Mouse (Mus musculus): ENCODE results near the gene Acd. TPM values are rescaled to one million over a fixed set of nuclear protein-coding genes. Genes with fewer than 3 reads are reported as not detected.

The Acd gene
- polyA plus RNA-seq, 1 experiment = 118 TPM

DNA sequence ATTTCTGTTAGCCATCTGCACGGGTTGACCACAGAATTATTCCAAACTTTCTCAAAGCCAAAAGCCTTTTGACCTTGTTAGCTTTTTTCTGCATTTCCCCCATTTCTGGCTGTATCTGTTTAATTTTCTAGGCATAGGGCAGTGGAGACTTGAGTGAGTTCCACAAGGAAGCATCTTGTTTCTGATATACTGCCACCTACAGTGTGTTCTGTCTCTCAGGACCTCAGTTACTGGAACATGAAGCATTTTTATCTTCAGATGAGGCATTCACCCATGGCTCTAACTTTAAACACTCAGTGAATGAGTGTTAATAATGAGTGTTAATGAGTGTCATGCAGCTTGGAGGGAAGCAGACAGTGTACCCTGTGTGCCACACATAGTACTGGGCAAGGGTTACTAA is 23.0 kb downstream of the Acd start:
- Histone ChIP-seq H3K4me3 (ENCODE audit: control insufficient read depth, insufficient read depth, low read length) (no peak overlapping the region), H3K27ac (ENCODE audit: control insufficient read depth, insufficient read depth, low read length) (no peak overlapping the region), H3K27me3 (ENCODE audit: control insufficient read depth, insufficient read depth, low read length) (no peaks in the 10 kb centered on the region), H3K4me1 (replicated peaks; ENCODE audit: control insufficient read depth, insufficient read depth, low read length) (no peaks in the 10 kb centered on the region), H3K36me3 (ENCODE audit: control insufficient read depth, insufficient read depth, low read length) (peaks cover 94% of the 10 kb centered on the region)
- no peak for DNase-seq
- no peak for TF ChIP-seq CTCF (IDR thresholded peaks at IDR 0.05; ENCODE audit: borderline replicate concordance, control insufficient read depth, extremely low read depth, insufficient read depth, low read length, poor library complexity)
- TF ChIP-seq POLR2A (IDR thresholded peaks at IDR 0.05; ENCODE audit: control insufficient read depth, extremely low read depth, insufficient read depth, low read length, poor library complexity) = no peak
- WGBS = 84% methylated on average over 1 of the region's 1 CpGs

GRCm38 (mm10) chr8:105661167-105661566 is 39.7 kb downstream of the Acd start:
- Histone ChIP-seq H3K4me1 (replicated peaks; ENCODE audit: control insufficient read depth, insufficient read depth, low read length) (no peaks in the 10 kb centered on the region; the same call in 1 of the 2 replicates), H3K27me3 (ENCODE audit: control insufficient read depth, insufficient read depth, low read length) (no peaks in the 10 kb centered on the region), H3K36me3 (ENCODE audit: control insufficient read depth, insufficient read depth, low read length) (peaks cover 31% of the 10 kb centered on the region), H3K27ac (ENCODE audit: control insufficient read depth, insufficient read depth, low read length) (no peak overlapping the region), H3K4me3 (ENCODE audit: control insufficient read depth, insufficient read depth, low read length) (no peak overlapping the region)
- TF ChIP-seq POLR2A (IDR thresholded peaks at IDR 0.05; ENCODE audit: control insufficient read depth, extremely low read depth, insufficient read depth, low read length, poor library complexity) (no peak), CTCF (IDR thresholded peaks at IDR 0.05; ENCODE audit: borderline replicate concordance, control insufficient read depth, extremely low read depth, insufficient read depth, low read length, poor library complexity) (no peak)
- DNase-seq = peak; percentile 48
- 52% methylated on average over 3 of the region's 3 CpGs for WGBS

- TF ChIP-seq CTCF (IDR thresholded peaks at IDR 0.05; ENCODE audit: borderline replicate concordance, control insufficient read depth, extremely low read depth, insufficient read depth, low read length, poor library complexity) = no peak
- TF ChIP-seq POLR2A (IDR thresholded peaks at IDR 0.05; ENCODE audit: control insufficient read depth, extremely low read depth, insufficient read depth, low read length, poor library complexity) = no peak
- peaks cover 26% of the 10 kb centered on the region for H3K36me3 ChIP-seq (ENCODE audit: control insufficient read depth, insufficient read depth, low read length)
- H3K4me1 ChIP-seq (replicated peaks; ENCODE audit: control insufficient read depth, insufficient read depth, low read length) = no peaks in the 10 kb centered on the region; the same call in 1 of the 2 replicates
- no peak overlapping the region for H3K4me3 ChIP-seq (ENCODE audit: control insufficient read depth, insufficient read depth, low read length)
- no peak overlapping the region for H3K27ac ChIP-seq (ENCODE audit: control insufficient read depth, insufficient read depth, low read length)
- no peaks in the 10 kb centered on the region for H3K27me3 ChIP-seq (ENCODE audit: control insufficient read depth, insufficient read depth, low read length)
- no peak for DNase-seq
Measured at GRCm38 (mm10) chr8:105657641-105658040, 43.3 kb downstream of the Acd start.

- 100% methylated on average over 1 of the region's 1 CpGs for WGBS
- H3K4me3 ChIP-seq (ENCODE audit: control insufficient read depth, insufficient read depth, low read length) = no peak overlapping the region
- DNase-seq = no peak
- no peak overlapping the region for H3K27ac ChIP-seq (ENCODE audit: control insufficient read depth, insufficient read depth, low read length)
- peaks cover 41% of the 10 kb centered on the region for H3K36me3 ChIP-seq (ENCODE audit: control insufficient read depth, insufficient read depth, low read length)
- H3K4me1 ChIP-seq (replicated peaks; ENCODE audit: control insufficient read depth, insufficient read depth, low read length) = 0 out of 2 replicates have a peak, but pooled peaks cover 3% of the 10 kb centered on the region
- TF ChIP-seq POLR2A (IDR thresholded peaks at IDR 0.05; ENCODE audit: control insufficient read depth, extremely low read depth, insufficient read depth, low read length, poor library complexity) (no peak), CTCF (IDR thresholded peaks at IDR 0.05; ENCODE audit: borderline replicate concordance, control insufficient read depth, extremely low read depth, insufficient read depth, low read length, poor library complexity) (no peak)
- H3K27me3 ChIP-seq (ENCODE audit: control insufficient read depth, insufficient read depth, low read length) = no peaks in the 10 kb centered on the region
Measured at GRCm38 (mm10) chr8:105648929-105649328, 52.0 kb downstream of the Acd start.

Other genes with a start within 250 kb of the Acd start
- gene Tppp3, start 229.6 kb downstream of the Acd start, polyA plus RNA-seq (2012; rRNA removed) = 14.6 and 27.8 TPM in 2 replicates
- 22.3 and 23.5 TPM in 2 replicates for gene Zdhhc1, start 204.2 kb downstream of the Acd start, polyA plus RNA-seq (2012; rRNA removed)
- 0.46 and 0.90 TPM in 2 replicates for gene Hsd11b2, start 182.3 kb downstream of the Acd start, polyA plus RNA-seq (2012; rRNA removed)
- gene Atp6v0d1, start 135.1 kb downstream of the Acd start, polyA plus RNA-seq (2012; rRNA removed) = 112 and 119 TPM in 2 replicates
- gene Ripor1, start 95.8 kb downstream of the Acd start, polyA plus RNA-seq (2012; rRNA removed) = 125 and 128 TPM in 2 replicates
- 67.0 and 89.4 TPM in 2 replicates for gene Ctcf, start 64.5 kb downstream of the Acd start, polyA plus RNA-seq (2012; rRNA removed)
- gene Agrp, start 63.7 kb downstream of the Acd start, polyA plus RNA-seq (2012; rRNA removed) = 0.52 and 1.00 TPM in 2 replicates
- gene Carmil2, start 14.8 kb downstream of the Acd start, polyA plus RNA-seq (2012; rRNA removed) = 408 and 419 TPM in 2 replicates
- 29.7 and 30.7 TPM in 2 replicates for gene Pard6a, start within 50 bp of the Acd start, polyA plus RNA-seq (2012; rRNA removed)
- not detected in 2 replicates for gene 4933405L10Rik, start 6.6 kb upstream of the Acd start, polyA plus RNA-seq (2012; rRNA removed)
- 46.7 and 53.9 TPM in 2 replicates for gene Enkd1, start 7.1 kb upstream of the Acd start, polyA plus RNA-seq (2012; rRNA removed)
- gene Gfod2, start 57.6 kb upstream of the Acd start, polyA plus RNA-seq (2012; rRNA removed) = 7.3 and 8.5 TPM in 2 replicates
- 47.1 and 53.0 TPM in 2 replicates for gene Ranbp10, start 126.2 kb upstream of the Acd start, polyA plus RNA-seq (2012; rRNA removed)
- gene Tsnaxip1, start 126.6 kb upstream of the Acd start, polyA plus RNA-seq (2012; rRNA removed) = 0.05 TPM in 2 replicates
- 53.2 TPM in 2 replicates for gene Cenpt, start 152.2 kb upstream of the Acd start, polyA plus RNA-seq (2012; rRNA removed)
- gene Thap11, start 154.0 kb upstream of the Acd start, polyA plus RNA-seq (2012; rRNA removed) = 75.3 and 84.9 TPM in 2 replicates
- 52.4 and 54.4 TPM in 2 replicates for gene Nutf2, start 159.5 kb upstream of the Acd start, polyA plus RNA-seq (2012; rRNA removed)
- gene Edc4, start 179.8 kb upstream of the Acd start, polyA plus RNA-seq (2012; rRNA removed) = 193 and 207 TPM in 2 replicates
- 5.0 and 5.3 TPM in 2 replicates for gene Nrn1l, start 192.5 kb upstream of the Acd start, polyA plus RNA-seq (2012; rRNA removed)
- 51.2 and 56.5 TPM in 2 replicates for gene Pskh1, start 199.3 kb upstream of the Acd start, polyA plus RNA-seq (2012; rRNA removed)
- gene Ctrl, start 232.8 kb upstream of the Acd start, polyA plus RNA-seq (2012; rRNA removed) = 6.9 and 8.4 TPM in 2 replicates
- gene Psmb10, start 237.3 kb upstream of the Acd start, polyA plus RNA-seq (2012; rRNA removed) = 375 and 484 TPM in 2 replicates
- 5.3 and 6.0 TPM in 2 replicates for gene Lcat, start 242.3 kb upstream of the Acd start, polyA plus RNA-seq (2012; rRNA removed)